Mouse (Mus musculus) kidney, embryonic 15.5 days (tissue): ENCODE measurements around the gene Twnk. TPM values are rescaled to one million over a fixed set of nuclear protein-coding genes. Genes with fewer than 3 reads are reported as not detected.
"Not testable (repeated sequence)": the region's sequence is repeated elsewhere in the genome, so short reads cannot be mapped to it uniquely, and the experiment has no call there.

Experiments
- ATAC-seq: fragments of 200-750 bp; cut with Nextera tagmentation; replicated peaks from 2 replicates; pipeline ENCODE4 v1.8.0; 2017; ENCODE audit warnings: moderate TSS enrichment; ENCODE audit not compliant: low FRiP score
- H3K27ac ChIP-seq: fragments of 300-500 bp; sonication (generic); 2 replicates; pipeline ENCODE4 v1.5.1; 2015; ENCODE audit warnings: mild to moderate bottlenecking, inconsistent platforms
- H3K27me3 ChIP-seq: fragments of 300-500 bp; sonication (generic); 2 replicates; pipeline ENCODE4 v1.6.1; 2015; ENCODE audit warnings: inconsistent platforms
- H3K36me3 ChIP-seq: fragments of 300-500 bp; sonication (generic); 2 replicates; pipeline ENCODE4 v1.6.1; 2015; ENCODE audit warnings: inconsistent platforms
- H3K4me1 ChIP-seq: fragments of 300-500 bp; sonication (generic); 2 replicates; pipeline ENCODE4 v1.6.1; 2015; ENCODE audit warnings: inconsistent platforms
- H3K4me2 ChIP-seq: fragments of 300-500 bp; sonication (generic); 2 replicates; pipeline ENCODE4 v1.6.1; 2015; ENCODE audit warnings: moderate library complexity, mild to moderate bottlenecking, inconsistent platforms
- H3K4me3 ChIP-seq: fragments of 300-500 bp; sonication (generic); replicated peaks from 2 replicates; pipeline ENCODE4 v1.5.1; 2015; ENCODE audit warnings: mild to moderate bottlenecking, inconsistent platforms
- H3K9ac ChIP-seq: fragments of 300-500 bp; sonication (generic); 2 replicates; pipeline ENCODE4 v1.6.1; 2015; ENCODE audit warnings: mild to moderate bottlenecking, inconsistent platforms
- H3K9me3 ChIP-seq: fragments of 300-500 bp; sonication (generic); replicated peaks from 2 replicates; pipeline ENCODE4 v1.6.1; 2016; ENCODE audit warnings: inconsistent platforms
- WGBS: fragments of 180-500 bp; shearing (Covaris S2); methylation state at CpG from one replicate; pipeline ENCODE4 v1.1.7; 2015; ENCODE audit warnings: mixed read lengths; 5-methylcytosine and 5-hydroxymethylcytosine counted together
- polyA plus RNA-seq: library from polyadenylated mRNA; unstranded; fragments of >200 nt; fragmentation: Nextera tagmentation; extraction: Ambion mirVana; gene quantifications from 2 replicates; pipeline ENCODE4 v1.2.1, GENCODE M21; 2015

Gene Twnk
- polyA plus RNA-seq, 1 experiment from 2014 or later = 29.7 TPM

DNA sequence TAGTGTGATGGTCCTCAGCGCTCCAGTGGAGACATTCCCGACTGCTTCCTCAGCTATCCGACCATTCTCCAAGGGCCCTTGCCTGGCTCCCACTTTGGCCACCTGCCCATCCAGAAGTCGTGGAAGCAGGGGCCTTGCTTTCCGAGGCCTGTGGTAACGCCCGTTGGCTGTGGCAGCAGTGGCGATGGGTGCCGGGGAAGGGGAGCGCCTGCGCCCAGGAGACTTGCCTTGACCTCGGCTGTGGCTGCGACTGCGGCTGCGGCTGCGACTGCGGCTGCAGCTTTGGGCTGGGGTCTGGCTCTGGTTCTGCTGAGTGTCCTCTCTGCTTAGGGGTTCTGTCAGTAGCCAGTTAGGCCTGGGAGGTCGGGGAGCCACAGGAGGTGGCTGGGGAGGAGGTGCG is 23.3 kb downstream of the Twnk start:
- peaks cover 55% of the 10 kb centered on the region for H3K36me3 ChIP-seq
- no peaks in the 10 kb centered on the region for H3K27me3 ChIP-seq
- peaks cover 56% of the 10 kb centered on the region for H3K4me1 ChIP-seq
- no peak overlapping the region for H3K4me2 ChIP-seq
- no peak overlapping the region for H3K9ac ChIP-seq
- ATAC-seq = no peak
- H3K4me3 ChIP-seq = no peak overlapping the region
- 62% methylated on average over 19 of the region's 19 CpGs for WGBS
- no peak overlapping the region for H3K27ac ChIP-seq
- H3K9me3 ChIP-seq = no peaks in the 10 kb centered on the region

DNA sequence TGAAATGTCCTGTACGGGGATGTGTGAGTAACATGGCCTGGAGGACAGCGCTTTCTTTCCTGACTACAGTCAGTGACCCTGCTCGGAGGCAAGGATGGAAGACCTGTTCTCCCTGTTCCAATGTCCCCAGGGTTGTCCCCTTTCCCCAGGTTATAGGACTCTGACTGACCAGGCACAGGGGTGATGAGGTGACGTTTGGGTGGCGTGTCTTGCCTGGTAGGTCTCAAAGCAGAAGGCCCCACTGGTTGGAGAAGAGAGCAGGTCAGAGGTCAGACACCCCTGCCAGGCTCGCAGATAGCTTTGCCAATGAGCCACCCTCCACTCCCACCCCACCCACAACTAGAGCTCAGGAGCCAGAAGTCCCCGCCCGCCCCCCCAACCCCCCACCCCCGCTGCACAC is 24.1 kb downstream of the Twnk start:
- no peak for ATAC-seq
- no peaks in the 10 kb centered on the region for H3K27me3 ChIP-seq
- H3K27ac ChIP-seq = no peak overlapping the region
- H3K4me1 ChIP-seq = peaks cover 51% of the 10 kb centered on the region
- 54% methylated on average over 9 of the region's 9 CpGs for WGBS
- H3K4me3 ChIP-seq = no peak overlapping the region
- H3K36me3 ChIP-seq = peaks cover 48% of the 10 kb centered on the region
- H3K4me2 ChIP-seq = no peak overlapping the region
- no peaks in the 10 kb centered on the region for H3K9me3 ChIP-seq
- no peak overlapping the region for H3K9ac ChIP-seq

DNA sequence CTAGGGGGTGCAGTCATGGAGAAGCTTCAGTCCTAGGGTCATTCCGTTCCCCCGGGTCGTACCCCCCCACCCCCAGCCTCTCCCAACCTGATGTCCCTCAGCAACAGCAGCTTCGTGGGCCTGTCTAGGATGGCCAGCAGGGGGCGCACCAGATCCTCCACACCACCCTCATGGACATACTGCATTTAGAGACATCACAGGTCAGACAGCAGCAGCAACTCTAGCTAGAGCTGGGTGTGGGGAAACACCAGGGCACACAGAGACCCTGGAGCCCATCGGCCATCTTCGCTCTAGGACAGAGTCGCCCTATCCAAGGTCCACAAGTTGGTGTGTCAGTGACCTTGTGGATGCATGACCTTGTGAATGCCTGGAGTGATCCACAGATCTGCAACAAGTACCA is 24.6 kb downstream of the Twnk start:
- H3K36me3 ChIP-seq = peaks cover 43% of the 10 kb centered on the region

DNA sequence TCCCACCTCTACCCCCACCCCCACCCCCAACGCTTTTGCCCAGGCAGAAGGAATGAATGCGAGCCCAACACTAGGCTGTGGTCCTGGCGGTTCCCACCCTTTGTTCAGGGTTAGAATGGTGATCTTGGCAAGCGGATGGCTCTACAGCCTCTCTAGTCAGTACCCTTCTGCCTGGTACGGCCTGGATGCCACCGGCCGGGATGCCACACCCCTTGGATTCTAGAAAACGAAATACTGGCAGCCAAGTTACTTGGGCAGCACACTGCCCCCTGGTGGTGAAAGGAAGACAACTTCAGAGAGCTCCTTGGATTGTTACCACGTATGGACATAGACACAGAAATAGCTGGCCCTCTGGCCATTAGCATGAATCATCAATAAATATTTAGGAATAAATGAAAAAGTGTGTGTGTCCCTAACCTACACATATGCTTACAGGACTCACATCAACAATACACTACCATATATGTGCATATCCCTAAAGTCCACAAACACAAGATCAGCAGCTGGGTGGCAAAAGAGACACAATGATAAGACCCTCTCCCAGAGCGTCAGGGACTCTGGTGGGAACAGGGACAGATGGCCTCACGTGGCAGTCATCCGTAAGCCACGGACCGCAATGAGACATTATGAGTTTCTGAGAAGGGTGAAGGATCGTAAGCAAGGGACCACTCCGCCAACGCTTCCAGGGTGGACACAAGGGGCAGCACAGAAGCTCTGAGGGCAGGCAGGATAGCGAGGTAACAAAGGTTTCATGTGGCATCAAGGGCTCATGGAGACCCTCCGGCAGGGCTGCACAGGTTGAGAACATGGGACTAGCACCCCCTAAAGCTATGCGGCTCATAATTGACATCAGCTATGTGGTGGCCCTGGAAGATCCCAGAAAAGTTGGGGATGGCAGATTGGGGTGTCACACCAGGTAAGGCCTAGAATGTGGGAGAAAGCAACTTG is 25.6 kb downstream of the Twnk start:
- no peaks in the 10 kb centered on the region for H3K9me3 ChIP-seq
- H3K4me1 ChIP-seq = peaks cover 48% of the 10 kb centered on the region
- no peaks in the 10 kb centered on the region for H3K27me3 ChIP-seq
- peak; percentile 29; the same call in 1 of the 2 replicates for ATAC-seq
- no peak overlapping the region for H3K27ac ChIP-seq
- peak overlapping the region; percentile 21; the same call in 1 of the 2 replicates for H3K4me3 ChIP-seq
- WGBS = 37% methylated on average over 20 of the region's 20 CpGs
- H3K36me3 ChIP-seq = peaks cover 33% of the 10 kb centered on the region
- peak overlapping the region; percentile 55 for H3K4me2 ChIP-seq
- no peak overlapping the region for H3K9ac ChIP-seq

More for the DNA sequence above, 24.6 kb downstream of the Twnk start:
- H3K4me3 ChIP-seq = 0 out of 2 replicates have a peak overlapping the region, but pooled peaks have one; percentile 21
- no peaks in the 10 kb centered on the region for H3K9me3 ChIP-seq
- H3K27me3 ChIP-seq = no peaks in the 10 kb centered on the region
- peaks cover 48% of the 10 kb centered on the region for H3K4me1 ChIP-seq
- WGBS = 37% methylated on average over 8 of the region's 8 CpGs
- H3K27ac ChIP-seq = no peak overlapping the region
- no peak overlapping the region for H3K4me2 ChIP-seq
- peak; percentile 17; the same call in 1 of the 2 replicates for ATAC-seq
- no peak overlapping the region for H3K9ac ChIP-seq

DNA sequence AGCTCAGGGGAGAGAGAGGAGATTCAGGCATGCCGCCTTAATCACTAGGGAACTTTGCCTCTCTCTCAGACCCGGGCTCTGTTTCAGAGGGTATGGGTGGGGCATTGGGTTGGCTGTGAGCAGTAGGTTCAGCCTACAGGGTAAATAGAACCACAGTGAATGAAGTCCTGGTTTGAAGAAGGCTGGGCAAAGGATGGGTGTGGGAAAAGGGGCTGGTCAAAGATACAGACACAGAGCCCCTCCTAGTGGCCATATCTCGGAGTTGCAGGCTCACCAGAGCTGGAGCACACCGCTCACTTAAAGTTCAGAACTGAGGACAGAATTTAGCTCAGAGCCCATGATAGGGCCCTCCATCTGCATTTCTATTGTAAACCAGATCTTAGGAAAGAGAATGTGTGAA is 26.3 kb downstream of the Twnk start:
- H3K4me2 ChIP-seq = no peak overlapping the region
- peaks cover 26% of the 10 kb centered on the region for H3K36me3 ChIP-seq
- no peaks in the 10 kb centered on the region for H3K27me3 ChIP-seq
- 0 out of 2 replicates have a peak, but pooled peaks have one; percentile 2 for ATAC-seq
- H3K27ac ChIP-seq = no peak overlapping the region
- WGBS = 17% methylated on average over 4 of the region's 4 CpGs
- no peaks in the 10 kb centered on the region for H3K9me3 ChIP-seq
- H3K9ac ChIP-seq = no peak overlapping the region
- H3K4me1 ChIP-seq = peaks cover 47% of the 10 kb centered on the region
- no peak overlapping the region for H3K4me3 ChIP-seq

DNA sequence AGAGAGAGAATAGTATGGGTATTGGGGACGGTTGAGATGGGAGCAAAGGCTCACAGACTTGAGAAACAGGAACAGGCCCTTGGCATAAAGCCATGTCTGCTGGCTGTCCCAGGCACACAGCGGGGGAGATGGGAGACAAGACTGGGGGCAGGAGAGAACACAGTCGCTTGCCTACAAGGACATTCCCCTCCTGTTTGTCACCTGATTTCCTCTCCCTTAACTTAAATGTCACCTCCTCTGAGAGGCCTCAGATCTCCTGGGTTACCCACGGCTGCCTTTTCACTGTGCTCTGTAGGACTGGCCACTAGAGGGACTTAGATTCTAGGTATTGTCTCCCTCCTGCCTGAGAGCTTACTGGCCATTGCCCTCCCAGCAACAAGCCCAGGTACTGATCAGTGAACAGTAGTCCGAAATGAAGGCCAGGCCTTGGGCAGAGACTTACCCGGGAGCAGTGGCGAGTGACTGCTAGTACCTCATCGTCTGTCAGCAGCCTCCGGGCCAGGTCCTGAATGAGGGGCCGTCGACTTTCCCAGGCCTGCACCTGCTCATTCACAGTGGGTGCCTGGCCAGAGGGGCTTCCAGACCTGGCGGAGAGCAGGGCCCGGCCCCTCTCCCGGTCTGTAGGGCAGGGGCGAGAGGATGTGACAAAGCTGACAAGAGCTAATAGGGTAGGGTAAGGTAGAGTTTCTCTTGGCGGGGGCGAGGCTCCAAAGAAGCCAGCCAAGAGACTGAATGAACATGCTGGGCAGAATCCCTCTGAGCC is 27.3 kb downstream of the Twnk start:
- Histone ChIP-seq H3K27me3 (no peaks in the 10 kb centered on the region), H3K9ac (no peak overlapping the region), H3K4me2 (no peak overlapping the region), H3K4me1 (peaks cover 48% of the 10 kb centered on the region), H3K36me3 (peaks cover 16% of the 10 kb centered on the region), H3K9me3 (no peaks in the 10 kb centered on the region), H3K27ac (no peak overlapping the region), H3K4me3 (no peak overlapping the region)
- 52% methylated on average over 17 of the region's 17 CpGs for WGBS
- no peak for ATAC-seq

DNA sequence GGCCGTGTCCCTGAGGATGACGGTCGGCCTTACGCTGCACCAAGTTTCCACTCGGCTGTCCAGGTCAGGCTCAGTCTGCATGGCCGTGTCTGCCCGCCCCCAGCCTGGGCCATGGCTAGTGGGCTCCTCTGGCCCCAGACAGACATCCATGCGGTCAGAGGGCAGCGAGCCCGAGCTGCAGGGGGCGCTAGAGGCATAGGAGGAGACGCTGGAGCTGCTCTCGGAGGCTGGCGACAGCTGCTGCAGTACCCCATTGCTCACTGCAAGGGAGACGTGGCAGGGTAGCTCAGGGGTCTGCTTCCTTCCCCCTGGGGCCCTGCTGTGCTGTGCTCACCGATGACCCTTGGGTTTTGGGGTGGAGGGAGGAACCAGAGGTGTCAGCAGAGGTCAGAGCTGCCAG is 31.4 kb downstream of the Twnk start:
- H3K27me3 ChIP-seq = peaks cover 21% of the 10 kb centered on the region
- 27% methylated on average over 16 of the region's 16 CpGs for WGBS
- no peaks in the 10 kb centered on the region for H3K9me3 ChIP-seq
- H3K4me3 ChIP-seq = no peak overlapping the region
- no peaks in the 10 kb centered on the region for H3K36me3 ChIP-seq
- ATAC-seq = no peak; the same call in 1 of the 2 replicates
- H3K27ac ChIP-seq = no peak overlapping the region
- peaks cover 16% of the 10 kb centered on the region for H3K4me1 ChIP-seq
- no peak overlapping the region for H3K9ac ChIP-seq
- no peak overlapping the region for H3K4me2 ChIP-seq

DNA sequence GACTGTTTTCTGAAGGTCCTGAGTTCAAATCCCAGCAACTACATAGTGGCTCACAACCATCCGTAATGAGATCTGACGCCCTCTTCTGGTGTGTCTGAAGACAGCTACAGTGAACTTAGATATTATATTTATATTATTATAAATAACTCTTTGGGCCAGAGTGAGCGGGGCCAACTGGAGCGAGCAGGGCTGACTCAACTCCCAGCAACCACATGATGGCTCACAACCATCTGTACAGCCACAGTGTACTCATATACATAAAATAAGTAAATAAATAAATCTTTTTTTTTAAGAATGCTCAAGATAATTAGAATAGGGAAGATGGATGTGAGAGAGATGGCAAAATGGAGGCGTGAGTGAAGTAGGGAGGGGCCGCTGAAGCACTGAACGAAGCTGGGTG is 32.7 kb downstream of the Twnk start:
- H3K9me3 ChIP-seq, H3K27ac ChIP-seq, ATAC-seq, H3K9ac ChIP-seq, H3K4me2 ChIP-seq, H3K36me3 ChIP-seq, H3K4me1 ChIP-seq, H3K4me3 ChIP-seq: not testable (repeated sequence)
- WGBS = 93% methylated on average over 7 of the region's 7 CpGs
- peaks cover 27% of the 10 kb centered on the region for H3K27me3 ChIP-seq

DNA sequence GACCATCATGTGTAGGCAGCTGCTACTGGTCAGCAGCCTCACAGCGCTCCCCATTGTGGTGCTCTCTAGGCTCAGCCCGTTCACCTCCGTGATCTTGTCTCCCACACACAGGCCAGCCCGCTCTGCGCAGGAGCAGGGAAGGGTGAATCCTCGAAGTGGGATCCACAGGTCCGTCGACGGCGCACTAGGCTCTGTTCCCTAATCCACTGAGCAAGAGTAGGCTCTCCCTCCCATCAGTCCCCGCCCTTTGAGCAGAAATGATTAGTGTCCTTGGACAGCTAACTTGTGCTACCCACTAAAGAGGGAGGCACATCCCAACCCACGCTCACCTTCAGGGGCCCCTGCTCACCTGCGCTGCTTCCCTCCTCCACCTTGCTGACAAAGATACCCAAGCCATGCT is 34.8 kb downstream of the Twnk start:
- H3K4me3 ChIP-seq = no peak overlapping the region
- no peak for ATAC-seq
- H3K9ac ChIP-seq = no peak overlapping the region
- no peaks in the 10 kb centered on the region for H3K36me3 ChIP-seq
- H3K4me2 ChIP-seq = no peak overlapping the region
- H3K4me1 ChIP-seq = peaks cover 16% of the 10 kb centered on the region
- no peaks in the 10 kb centered on the region for H3K9me3 ChIP-seq
- H3K27ac ChIP-seq = no peak overlapping the region
- 45% methylated on average over 13 of the region's 13 CpGs for WGBS
- H3K27me3 ChIP-seq = peaks cover 38% of the 10 kb centered on the region

DNA sequence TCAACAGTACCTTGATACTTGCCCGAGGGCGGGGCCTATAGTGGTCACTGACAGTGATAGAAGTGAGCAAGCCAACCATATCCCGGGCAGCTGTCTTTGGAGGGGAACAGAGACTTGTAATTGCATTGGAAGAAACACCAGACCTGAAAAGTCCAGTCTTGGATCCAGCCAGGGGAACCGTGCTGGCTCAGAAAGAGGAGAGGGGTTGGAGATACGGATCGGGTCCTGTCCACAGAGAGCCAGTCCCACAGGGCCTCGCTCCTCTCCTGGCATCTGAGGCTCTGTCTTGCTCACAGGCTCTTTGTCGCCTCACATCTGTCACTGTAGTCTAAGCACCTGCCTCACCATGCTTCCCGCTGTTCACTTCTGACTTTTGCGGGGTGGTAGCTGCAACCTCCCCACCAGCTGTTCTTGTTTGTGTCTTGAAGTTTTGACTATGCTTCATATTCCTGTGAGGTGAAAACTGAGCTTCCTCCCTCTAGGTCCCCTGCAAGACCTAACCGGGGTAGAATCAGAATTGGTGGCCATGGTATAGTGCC is 39.0 kb downstream of the Twnk start:
- 49% methylated on average over 11 of the region's 11 CpGs for WGBS
- H3K27me3 ChIP-seq = peaks cover 45% of the 10 kb centered on the region
- 0 out of 2 replicates have a peak overlapping the region, but pooled peaks have one; percentile 32 for H3K27ac ChIP-seq
- no peaks in the 10 kb centered on the region for H3K36me3 ChIP-seq
- ATAC-seq = no peak
- peak overlapping the region; percentile 19; the same call in 1 of the 2 replicates for H3K4me2 ChIP-seq
- H3K4me3 ChIP-seq = no peak overlapping the region
- peaks cover 50% of the 10 kb centered on the region for H3K4me1 ChIP-seq
- H3K9me3 ChIP-seq = no peaks in the 10 kb centered on the region
- H3K9ac ChIP-seq = no peak overlapping the region

DNA sequence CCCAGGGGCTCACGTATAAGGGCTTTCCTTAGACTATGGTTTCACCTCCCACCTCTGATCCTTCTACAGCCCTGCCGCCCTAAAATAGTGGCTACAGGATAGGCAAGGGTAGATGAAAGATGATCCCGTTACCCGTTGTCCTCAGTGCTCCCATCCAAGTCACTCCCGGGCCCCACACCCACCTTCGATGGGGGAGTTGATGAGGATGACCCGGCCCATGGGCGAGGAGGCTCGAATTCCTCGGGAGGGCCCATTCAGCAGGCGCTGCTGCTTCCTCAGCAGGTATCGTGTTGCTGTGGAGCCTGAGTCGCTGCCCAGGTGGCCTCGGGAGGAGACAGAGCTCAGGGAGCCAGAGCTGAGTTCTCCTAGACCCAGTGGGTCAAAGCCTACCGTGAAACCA is 39.8 kb downstream of the Twnk start:
- Histone ChIP-seq H3K27ac (peak overlapping the region; percentile 7; the same call in 1 of the 2 replicates), H3K4me3 (no peak overlapping the region), H3K27me3 (peaks cover 38% of the 10 kb centered on the region), H3K9me3 (no peaks in the 10 kb centered on the region), H3K4me1 (peaks cover 50% of the 10 kb centered on the region), H3K9ac (no peak overlapping the region), H3K36me3 (0 out of 2 replicates have a peak, but pooled peaks cover under 1% of the 10 kb centered on the region), H3K4me2 (peak overlapping the region; percentile 19)
- ATAC-seq = peak; percentile 10; the same call in 1 of the 2 replicates
- WGBS = 20% methylated on average over 15 of the region's 15 CpGs
